Mouse (Mus musculus): Measurements from ENCODE around the gene Hsd11b1. TPM values are rescaled to one million over a fixed set of nuclear protein-coding genes. Genes with fewer than 3 reads are reported as not detected.

The Hsd11b1 gene
- total RNA-seq, 2 experiments from 2014 or later = 8.6 to 13.2 TPM

DNA sequence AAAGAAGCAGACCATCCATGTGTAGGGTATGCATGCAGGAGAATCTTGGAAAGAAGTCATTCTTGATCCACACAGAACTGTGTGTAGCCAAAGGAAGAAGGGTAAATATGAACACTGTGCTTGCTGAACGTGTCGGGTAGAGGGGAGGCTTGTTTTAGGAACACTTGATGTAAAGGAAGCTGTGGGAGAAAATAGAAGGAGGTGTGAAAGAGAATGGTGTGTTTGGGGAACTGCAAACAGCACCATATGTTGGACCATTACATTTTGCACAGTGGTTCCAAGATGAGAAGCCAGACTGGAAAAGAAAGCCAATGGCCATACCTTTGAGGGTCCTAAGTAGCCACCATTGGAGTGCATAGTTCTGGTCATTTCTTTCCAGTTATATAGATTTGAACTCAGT, 13.8 kb downstream of the Hsd11b1 start:
- DNase-seq = no peak
- intact Hi-C loops (cut with DNase I) = no loop called here

DNA sequence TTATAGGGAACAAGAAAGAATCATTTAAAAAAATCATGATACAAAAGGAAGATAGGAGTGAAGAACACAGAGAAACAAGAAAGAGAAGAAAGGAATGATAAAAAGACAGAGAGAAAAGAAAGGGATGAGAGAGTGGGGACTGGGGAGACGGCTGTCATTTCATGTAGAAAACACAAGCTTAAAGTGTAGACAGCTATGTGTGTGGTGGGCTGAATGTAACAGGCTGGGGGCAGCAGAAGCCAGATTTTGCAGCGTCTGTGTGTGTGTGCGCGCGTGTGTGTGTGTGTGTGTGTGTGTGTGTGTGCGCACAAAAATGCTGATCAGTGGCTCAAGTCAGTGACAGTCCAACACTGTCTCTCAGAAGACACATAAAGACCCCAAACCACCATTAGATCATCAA, 19.6 kb downstream of the Hsd11b1 start:
- intact Hi-C loops (cut with DNase I) = loop anchor here (2.0 kb wide), 1 partner anchor 33 kb away; no protein-coding TSS in a partner anchor
- no peak for DNase-seq

DNA sequence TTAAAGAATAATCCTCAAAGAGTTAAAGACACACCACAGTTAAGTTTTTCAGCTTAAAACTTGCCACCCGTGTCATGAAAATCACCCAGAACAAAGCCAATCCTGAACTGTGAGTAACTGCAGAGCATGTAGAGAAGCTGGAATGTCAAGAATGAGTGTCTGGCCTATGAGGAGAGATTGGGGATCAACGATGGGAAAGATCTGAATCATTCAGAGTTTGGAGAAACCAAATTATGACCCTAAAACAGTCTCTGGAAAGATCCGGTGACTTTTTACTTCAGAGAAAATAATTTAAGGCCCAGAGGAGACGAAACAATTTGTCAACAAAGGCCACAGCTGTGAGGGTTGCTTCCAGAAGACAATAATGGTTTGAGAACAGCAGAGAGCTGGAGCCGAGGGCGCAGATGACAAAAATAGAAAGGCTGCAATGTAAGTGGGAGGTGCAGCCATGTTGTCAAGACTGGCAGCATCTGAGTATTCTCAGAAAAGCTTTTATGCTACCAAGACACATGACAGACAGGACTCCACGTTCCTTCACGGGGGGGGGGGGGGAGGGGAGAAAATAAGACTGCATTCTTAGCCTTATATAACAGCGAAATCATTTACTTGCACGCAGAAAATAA, 20.2 kb downstream of the Hsd11b1 start:
- no peak for DNase-seq
- intact Hi-C loops (cut with DNase I) = loop anchor here (2.0 kb wide), 1 partner anchor 33 kb away; no protein-coding TSS in a partner anchor

DNA sequence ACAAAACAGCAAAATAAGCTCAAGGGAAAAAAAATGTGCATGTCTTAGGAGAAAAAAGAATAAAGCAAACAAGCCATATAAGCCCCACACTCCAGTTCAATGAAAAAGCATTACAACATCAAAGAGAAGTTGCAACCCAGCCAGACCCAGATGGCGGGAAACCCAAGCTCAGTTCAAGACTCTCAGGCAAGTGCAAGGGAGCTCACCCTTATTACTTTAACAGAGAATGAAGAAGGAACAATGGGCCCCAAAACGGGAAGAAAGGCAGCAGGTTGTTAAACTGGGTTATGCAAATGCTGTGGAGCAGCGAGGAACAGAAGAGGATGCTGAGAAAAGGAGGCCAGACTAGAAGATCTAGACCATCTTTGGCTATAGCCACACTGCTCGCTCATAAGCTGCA, 21.0 kb downstream of the Hsd11b1 start:
- no peak for DNase-seq
- intact Hi-C loops (cut with DNase I) = no loop called here

DNA sequence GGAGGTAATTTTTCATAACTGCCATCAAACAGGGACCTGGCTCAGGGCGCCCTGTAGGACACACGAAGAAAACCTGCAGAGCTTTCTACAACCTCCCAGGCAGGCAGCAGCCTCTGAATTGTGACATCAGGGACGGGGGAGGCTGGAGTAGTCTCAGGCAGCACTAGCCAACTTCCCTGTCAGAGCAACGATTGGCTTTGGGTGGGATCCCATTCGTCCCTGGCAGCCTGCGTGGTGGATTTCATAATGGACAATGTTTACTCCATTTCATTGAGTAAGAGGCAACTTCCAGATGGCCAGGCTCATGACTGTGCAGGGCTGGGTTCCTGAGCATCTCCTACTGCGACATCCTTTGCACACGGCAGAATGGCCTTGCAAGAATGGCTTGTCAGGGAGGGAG, 21.6 kb downstream of the Hsd11b1 start:
- intact Hi-C loops (cut with DNase I) = no loop called here
- peak; percentile 78 to 84 for DNase-seq

DNA sequence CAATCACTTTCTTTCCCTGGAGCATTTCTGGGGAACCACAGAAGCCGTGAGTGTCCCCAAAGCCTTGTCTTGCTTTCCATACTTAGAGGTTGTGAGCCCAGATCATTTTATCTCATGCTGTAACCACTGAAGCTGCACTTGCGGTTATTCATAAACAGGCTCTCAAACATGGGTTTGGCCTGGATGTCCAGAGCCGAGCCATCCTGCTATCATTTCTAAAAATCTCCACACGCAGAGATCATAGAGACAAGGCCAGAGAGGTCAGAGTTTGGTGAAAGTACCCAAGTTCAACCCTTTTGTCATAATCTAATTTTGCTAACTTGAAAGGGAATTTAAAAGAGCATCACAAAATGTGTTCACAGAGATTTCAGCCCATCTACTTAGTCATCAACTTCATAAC, 22.4 kb downstream of the Hsd11b1 start:
- no peak for DNase-seq
- intact Hi-C loops (cut with DNase I) = no loop called here

DNA sequence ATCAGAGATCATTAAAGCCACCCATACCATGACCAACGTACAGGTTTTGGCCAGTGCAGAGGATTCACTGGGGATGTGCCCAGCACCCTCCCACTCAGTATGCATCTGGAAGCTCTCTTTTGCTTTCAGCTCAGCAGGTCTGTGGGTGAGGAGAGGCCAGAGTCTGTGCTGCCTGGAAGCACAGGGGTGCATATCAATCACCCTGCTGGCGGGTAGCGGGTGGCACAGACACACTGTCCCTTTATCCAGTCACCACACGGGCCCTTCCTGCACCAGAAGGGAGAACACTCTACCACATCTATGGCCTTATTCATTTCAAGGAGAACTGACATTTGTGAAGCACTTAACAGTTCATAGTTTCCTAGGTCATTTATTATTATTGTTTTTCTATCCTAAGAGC, 25.4 kb downstream of the Hsd11b1 start:
- no peak for DNase-seq
- intact Hi-C loops (cut with DNase I) = no loop called here

DNA sequence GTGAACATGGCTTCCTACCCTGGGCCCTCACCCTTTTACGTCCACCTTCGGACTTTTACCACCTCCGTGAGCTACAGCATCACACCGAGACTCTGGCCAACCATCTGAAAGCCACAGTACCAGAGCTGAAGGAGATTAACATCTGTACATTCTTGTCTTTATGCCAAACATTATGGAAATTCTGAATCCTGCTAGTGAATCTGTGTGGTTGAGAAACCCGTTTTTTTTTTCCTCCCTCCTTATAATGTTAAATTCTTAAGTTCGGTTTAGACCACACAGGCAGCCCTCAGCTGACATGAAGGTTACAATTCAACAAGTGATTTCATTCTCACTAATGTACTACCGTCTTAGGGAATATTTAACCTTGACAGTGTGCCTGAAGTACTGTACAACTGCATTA, 28.9 kb downstream of the Hsd11b1 start:
- intact Hi-C loops (cut with DNase I) = no loop called here
- DNase-seq = no peak

DNA sequence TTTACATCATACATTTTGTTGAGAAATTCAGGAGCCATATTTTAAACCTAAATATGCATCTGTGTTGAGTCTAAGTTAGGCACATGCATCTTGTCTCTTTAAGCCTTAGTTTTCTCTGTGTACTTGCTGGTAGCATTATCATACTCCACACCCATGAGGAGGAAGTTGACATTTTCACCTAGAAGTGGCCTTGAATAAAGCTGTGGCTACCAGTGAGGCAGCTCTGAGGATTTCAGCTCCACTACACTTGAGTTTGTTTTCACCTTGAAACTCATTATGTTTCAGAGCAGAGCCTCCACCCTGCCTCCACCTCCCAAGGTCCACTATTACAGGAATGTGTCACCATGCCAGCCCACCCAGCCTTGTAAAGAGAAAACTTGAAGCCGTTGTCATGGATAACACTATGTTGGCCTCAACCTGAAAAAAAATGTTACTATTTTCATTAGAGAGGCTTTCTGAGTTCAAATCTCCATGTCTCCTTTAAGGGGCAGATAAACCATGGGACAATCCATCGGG, 29.7 kb downstream of the Hsd11b1 start:
- no peak for DNase-seq
- intact Hi-C loops (cut with DNase I) = no loop called here

DNA sequence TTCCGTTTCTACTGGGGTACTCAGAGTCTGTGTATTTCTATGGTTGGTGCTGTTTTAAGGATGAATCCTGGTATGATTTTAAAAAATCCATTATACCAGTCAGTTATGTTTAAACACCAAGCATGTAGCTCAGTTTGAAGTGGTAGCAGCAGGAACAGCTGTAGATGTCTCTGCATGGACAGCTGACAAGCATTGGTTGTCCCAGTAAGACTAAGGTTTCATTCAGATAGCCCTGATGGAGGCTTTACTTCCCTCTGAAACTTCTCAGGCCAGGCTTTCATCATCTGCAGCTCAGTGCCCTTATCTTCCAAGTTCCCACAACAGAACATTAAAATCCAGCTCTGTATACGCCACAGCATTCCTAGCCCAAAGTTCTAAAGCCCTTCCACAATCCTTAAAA, 31.1 kb downstream of the Hsd11b1 start:
- intact Hi-C loops (cut with DNase I) = no loop called here
- no peak for DNase-seq

DNA sequence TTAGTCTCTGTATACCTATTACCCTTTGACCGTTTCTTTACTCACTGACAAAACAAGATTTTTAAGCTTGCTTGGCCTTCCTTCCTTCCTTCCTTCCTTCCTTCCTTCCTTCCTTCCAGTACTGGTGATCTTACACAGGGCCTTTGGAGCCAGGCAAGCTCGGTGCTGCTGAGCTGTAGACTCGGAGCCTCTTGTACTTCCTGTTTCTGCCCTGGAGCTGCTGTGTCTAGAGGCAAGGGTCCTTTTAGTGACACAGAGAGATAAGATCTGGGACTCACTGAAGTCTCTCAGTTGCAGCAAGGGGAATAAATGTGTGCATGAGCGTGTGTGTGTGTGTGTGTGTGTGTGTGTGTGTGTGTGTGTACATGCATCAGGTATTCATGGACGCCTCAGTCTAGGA, 32.9 kb downstream of the Hsd11b1 start:
- no peak for DNase-seq
- intact Hi-C loops (cut with DNase I) = no loop called here

DNA sequence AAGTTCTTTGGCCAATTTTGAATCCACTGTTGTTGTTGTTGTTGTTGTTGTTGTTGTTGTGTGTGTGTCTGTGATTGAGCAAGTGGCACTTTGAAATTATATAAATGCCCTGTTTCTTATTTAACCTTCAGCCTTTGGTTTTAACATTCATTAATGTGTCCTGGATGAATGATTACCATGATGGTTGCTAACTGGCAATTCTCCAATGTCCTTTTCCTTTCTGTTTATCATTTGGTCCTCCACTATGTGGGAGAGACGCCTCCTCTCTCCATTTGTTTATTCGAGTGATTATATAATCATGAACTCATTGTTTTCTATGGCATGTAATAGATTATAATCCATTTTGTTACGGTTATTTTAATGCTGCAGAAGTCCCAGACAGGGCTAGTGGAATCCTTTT, 33.3 kb downstream of the Hsd11b1 start:
- intact Hi-C loops (cut with DNase I) = no loop called here
- no peak for DNase-seq

DNA sequence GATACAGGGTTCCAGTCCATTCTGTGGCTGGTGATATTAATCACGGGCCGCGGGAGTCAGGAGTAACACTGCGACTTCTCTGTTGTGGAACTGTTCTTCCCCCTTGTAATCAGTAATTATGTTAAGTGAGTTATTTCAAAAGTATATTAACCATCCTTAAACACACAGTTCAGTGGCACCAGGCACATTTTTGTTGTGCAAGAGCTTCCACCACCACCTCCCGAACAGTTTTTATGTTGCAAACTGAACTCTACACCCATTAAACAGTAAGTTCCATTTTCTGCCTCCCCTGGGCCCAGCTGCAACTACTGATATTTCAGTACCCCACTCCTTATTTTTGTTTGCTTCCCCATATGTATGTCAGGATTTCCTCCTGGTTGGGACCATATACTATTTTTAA, 34.3 kb downstream of the Hsd11b1 start:
- intact Hi-C loops (cut with DNase I) = no loop called here
- DNase-seq = no peak

DNA sequence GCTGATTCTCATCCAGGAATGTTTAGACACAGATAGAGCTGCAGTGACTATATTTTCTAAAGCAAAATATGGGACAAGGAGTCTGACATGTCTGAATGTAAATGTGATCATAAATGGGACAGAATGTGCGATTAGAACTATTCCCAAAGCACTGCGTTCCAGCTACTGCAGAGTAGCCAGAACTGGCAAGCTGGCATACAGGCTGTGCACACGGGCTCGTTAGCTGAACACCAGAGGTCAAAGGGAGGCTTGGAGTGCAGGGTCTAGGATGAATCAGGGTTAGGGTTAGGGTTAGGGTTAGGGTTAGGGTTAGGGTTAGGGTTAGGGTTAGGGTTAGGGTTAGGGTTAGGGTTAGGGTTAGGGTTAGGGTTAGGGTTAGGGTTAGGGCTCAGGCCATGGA, 36.3 kb downstream of the Hsd11b1 start:
- no peak for DNase-seq
- intact Hi-C loops (cut with DNase I) = no loop called here

DNA sequence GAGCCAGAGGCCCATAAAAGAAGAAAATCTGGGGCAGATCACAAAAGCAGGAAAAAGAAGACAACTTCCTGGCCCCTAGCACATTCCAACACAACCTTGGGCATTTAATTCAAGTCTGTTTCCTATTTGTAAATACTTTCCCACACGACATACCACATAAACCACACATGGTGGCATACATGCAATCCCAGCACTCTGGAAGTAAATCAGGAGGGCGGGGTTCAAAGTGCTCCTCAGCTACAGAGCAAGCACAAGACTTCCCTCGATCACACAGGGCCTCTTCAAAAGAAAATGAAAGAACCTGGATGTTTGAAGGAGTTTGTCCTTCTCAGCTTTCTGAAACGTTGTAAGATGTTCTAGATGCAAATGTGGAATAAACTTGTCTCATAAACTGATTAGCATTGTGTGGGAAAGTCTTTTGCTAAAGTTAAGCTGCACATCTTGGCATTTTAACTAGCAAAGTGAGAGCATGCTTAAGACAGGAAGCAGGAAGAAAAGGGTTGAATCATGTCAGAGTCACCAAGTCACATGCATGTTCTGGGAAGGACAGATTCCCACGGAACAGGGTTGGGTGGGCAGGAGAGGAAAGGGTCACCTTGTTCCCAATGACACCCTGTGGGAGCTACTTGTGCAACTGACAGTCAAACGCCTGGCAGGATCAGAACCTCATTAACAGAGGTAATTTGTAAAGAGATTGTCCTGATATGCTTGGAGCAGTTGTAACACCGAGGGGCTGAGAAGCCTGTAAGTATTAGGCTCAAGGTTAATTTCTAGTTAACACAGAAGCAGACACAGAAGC, 37.0 kb downstream of the Hsd11b1 start:
- intact Hi-C loops (cut with DNase I) = no loop called here
- no peak for DNase-seq

DNA sequence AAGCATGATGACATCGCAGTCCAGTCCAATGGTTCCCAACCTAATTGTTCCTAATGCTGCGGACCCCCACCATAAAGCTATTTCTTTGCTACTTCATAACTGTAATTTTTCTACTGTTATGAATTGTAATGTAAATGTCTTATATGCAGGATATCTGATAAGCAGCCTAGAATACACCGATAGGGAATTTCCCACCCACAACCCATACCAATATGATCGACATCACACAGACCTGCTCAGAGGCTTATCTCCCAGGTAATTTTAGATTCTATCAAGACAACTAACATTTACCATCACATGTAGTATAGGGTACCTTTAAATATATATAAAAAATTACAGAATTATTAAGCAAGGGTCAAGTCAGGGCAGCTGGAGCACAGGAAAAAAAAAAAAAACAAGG, 37.8 kb downstream of the Hsd11b1 start:
- DNase-seq = no peak
- intact Hi-C loops (cut with DNase I) = no loop called here

DNA sequence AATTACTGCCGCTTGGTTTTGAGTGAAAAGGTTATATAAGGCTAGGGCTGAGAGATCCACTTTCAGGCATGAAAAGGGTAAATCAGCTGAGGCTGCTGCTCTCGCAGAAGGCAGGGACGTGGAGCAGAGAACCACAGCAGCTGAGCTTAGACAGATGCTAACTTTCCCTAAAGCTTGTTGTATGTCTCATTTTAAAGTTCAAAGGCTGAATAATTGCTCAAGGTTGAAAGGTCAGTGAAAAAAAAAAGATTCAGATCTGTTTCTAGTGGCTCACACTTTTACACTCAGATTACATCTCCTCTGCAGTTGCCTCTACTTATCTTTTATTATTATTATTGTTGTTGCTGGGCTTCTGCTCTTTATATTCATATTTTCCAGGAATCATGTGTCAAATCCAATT, 38.3 kb downstream of the Hsd11b1 start:
- no peak for DNase-seq
- intact Hi-C loops (cut with DNase I) = no loop called here

DNA sequence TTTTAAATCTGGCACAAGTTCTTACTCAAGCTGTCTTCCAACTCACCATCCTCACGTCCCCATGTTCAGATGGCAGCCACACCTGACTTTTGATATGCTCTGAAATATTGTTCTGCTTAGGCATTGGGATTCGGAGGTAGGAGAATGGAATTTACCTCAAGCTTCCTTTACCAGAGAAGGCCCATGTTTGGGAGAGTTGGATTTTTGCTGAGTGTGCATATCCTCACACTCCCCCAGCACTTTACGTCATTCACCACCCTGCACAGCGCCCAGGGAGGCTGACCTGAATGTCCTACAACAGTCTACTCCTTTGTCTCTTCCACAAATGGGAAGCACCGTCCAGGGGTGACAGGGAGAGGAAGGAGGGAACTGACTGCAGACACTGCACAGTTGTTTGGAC, 43.5 kb downstream of the Hsd11b1 start:
- intact Hi-C loops (cut with DNase I) = no loop called here
- no peak for DNase-seq

DNA sequence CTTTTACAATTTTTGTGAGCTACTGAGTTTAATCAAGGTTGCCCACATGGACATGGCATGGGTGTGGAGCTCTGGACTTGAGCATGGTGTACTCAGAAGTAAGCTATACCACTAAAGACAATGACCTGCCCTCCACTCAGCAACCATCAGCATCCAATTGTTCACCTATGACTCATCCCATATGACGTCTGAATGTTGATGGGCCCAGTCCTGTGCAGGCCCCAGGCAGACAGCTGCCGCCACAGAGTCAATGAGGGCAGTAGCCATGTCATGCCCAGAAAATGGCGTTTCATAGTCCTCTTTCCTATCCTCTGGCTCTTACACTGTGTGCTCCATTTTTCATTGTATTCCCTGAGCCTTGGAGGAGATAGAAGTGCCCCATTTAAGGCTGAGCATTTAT, 47.9 kb downstream of the Hsd11b1 start:
- DNase-seq = no peak
- intact Hi-C loops (cut with DNase I) = no loop called here

DNA sequence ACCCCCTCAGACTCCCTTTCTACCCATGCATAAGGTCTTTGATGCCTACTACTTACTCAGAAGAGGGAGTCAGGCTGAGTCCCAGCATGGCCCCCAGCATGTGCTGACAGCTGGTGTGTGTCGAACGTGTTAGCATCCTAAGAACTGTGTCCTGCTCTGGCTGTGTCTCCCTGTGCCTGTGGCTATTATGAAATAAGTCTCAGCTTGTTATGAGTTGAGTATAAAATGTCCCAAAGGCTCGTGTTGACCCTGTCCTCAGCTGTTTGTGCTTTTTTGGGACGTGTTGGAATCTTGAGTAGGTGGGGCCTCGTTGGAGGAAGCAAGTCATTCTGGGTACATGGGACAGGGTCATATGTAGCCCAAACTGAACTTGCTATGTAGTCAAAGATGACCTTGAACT, 49.8 kb downstream of the Hsd11b1 start:
- intact Hi-C loops (cut with DNase I) = no loop called here
- no peak for DNase-seq

DNA sequence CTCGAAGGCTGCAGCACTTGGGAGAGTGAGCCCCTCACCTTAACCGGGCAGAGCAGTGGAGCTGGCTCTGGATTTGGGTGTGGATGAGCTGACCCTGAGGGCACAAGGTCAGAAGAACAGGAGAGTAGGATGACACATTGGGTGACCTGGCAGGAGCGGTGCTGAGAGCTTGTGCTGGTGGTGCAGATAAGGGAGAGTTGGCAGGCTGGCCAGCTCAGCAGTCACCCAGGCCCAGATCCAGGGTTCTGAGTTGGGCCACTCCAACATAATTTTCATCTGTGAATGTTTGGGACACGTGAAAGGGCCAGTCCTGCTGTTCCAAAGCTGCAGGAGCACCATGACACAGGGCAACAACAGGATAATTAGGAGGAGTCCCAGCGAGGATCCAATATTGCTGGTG, 52.5 kb downstream of the Hsd11b1 start:
- intact Hi-C loops (cut with DNase I) = loop anchor here (2.0 kb wide), 1 partner anchor 33 kb away; no protein-coding TSS in a partner anchor
- DNase-seq = peak in 1 of 2 experiments; percentile 40

DNA sequence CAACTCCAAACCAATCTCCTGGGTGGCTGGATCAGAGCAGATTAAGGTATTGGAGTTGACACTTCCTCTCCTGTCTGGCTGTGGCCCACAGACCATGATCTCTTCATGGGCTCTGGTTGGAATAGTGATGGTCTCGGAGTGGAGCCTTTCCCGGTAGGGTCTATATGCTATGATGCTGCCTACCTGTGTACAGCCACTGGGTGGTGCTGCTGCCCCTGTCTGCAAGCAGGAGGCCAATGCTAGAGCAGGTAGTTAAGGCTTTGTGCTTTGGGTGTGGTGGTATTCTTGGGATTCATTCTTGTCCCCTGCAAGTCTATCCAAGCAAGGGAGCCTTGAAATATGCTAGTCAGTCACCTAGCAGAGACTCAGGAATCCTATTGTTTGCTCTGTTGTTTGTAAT, 55.7 kb downstream of the Hsd11b1 start:
- peak; percentile 44 to 53 for DNase-seq
- intact Hi-C loops (cut with DNase I) = loop anchor here (1.0 to 5.0 kb wide), 3 partner anchors 116 to 169 kb away; no protein-coding TSS in a partner anchor
